Comparison of ENCODE assay signal across 22 mouse cellular contexts in genomic region chr1:194901826-194902225, GRCm38 (mm10). TPM values are rescaled to one million over a fixed set of nuclear protein-coding genes. Genes with fewer than 3 reads are reported as not detected.
DNase-seq lines count a peak whose midpoint lies in the region; ATAC-seq and TF ChIP-seq lines count a peak whose summit lies in the region.
"Had no signal": no experiment of that assay in that cellular context is flagged by ENCODE, and none has a peak within 500 bp of the region (broad histone marks: within the 10 kb centered on the region; RNA-seq: fewer than 3 reads in every experiment).

No protein-coding gene starts in this region.

- no peak overlapping the region for H3K27ac ChIP-seq in layer of hippocampus, adult 2 months
- H3K27ac ChIP-seq in forebrain, embryonic 12.5 days, result no peak overlapping the region
- H3K27ac ChIP-seq: forebrain, embryonic 10.5 days; gastrocnemius, adult 2 months; hindbrain, embryonic 12.5 days; hindbrain, embryonic 15.5 days had no signal

- TF ChIP-seq CTCF in layer of hippocampus, adult 2 months (conservative IDR thresholded peaks at IDR 0.05), result peak; percentile 30

- no peak for DNase-seq in layer of hippocampus, adult 2 months (ENCODE audit: low spot score in 2 of 2)
- no peak for DNase-seq in layer of hippocampus, postnatal 25 days (ENCODE audit: extremely low spot score in 1 of 2, low spot score in 1 of 2)
- no peak for DNase-seq in kidney, postnatal 36 days
- DNase-seq: adrenal gland, adult 2 months; adrenal gland, postnatal 14 days; cerebellum, adult 11-12 months; cerebellum, adult 8-10 months; cerebellum, postnatal 10 days; cerebellum, postnatal 36 days; forebrain, postnatal 0 days; gastrocnemius, adult 2 months; gastrocnemius, postnatal 14 days; heart, postnatal 4 days had no signal

- no peaks in the 10 kb centered on the region for H3K36me3 ChIP-seq in forebrain, embryonic 12.5 days (replicated peaks)
- H3K36me3 ChIP-seq: forebrain, embryonic 10.5 days; hindbrain, embryonic 12.5 days; hindbrain, embryonic 15.5 days had no signal

- H3K4me1 ChIP-seq in forebrain, embryonic 12.5 days, result no peaks in the 10 kb centered on the region
- H3K4me1 ChIP-seq: forebrain, embryonic 10.5 days; hindbrain, embryonic 12.5 days; hindbrain, embryonic 15.5 days had no signal

- no peak overlapping the region for H3K4me2 ChIP-seq in forebrain, embryonic 12.5 days
- H3K4me2 ChIP-seq: heart, embryonic 11.5 days; hindbrain, embryonic 12.5 days; hindbrain, embryonic 15.5 days had no signal

- no peaks in the 10 kb centered on the region for H3K27me3 ChIP-seq in forebrain, embryonic 12.5 days
- H3K27me3 ChIP-seq: hindbrain, embryonic 12.5 days; hindbrain, embryonic 15.5 days had no signal

- peak; percentile 62 for ATAC-seq in common myeloid progenitor, adult 5-6 weeks (replicated peaks; ENCODE audit: low read depth, poor library complexity, severe bottlenecking)
- ATAC-seq in megakaryocyte progenitor cell, adult 5-6 weeks (replicated peaks; ENCODE audit: poor library complexity), result peak; percentile 80
- ATAC-seq in forebrain, embryonic 12.5 days (ENCODE audit: low FRiP score), result no peak
- ATAC-seq: forebrain, embryonic 14.5 days; forebrain, postnatal 0 days; intestine, postnatal 0 days had no signal

- no peaks in the 10 kb centered on the region for H3K9me3 ChIP-seq in forebrain, embryonic 12.5 days
- H3K9me3 ChIP-seq: forebrain, embryonic 10.5 days; hindbrain, embryonic 12.5 days; hindbrain, embryonic 15.5 days had no signal

- no peak overlapping the region for H3K9ac ChIP-seq in forebrain, embryonic 12.5 days
- H3K9ac ChIP-seq: forebrain, postnatal 0 days; hindbrain, embryonic 12.5 days; hindbrain, embryonic 15.5 days had no signal

- whole genome bisulfite sequencing in forebrain, embryonic 12.5 days, result 68% methylated on average over 1 of the region's 1 CpGs

- no peak overlapping the region for H3K4me3 ChIP-seq in layer of hippocampus, adult 2 months
- H3K4me3 ChIP-seq in forebrain, embryonic 12.5 days (replicated peaks), result no peak overlapping the region
- H3K4me3 ChIP-seq: forebrain, embryonic 10.5 days; gastrocnemius, adult 2 months; hindbrain, embryonic 12.5 days; hindbrain, embryonic 15.5 days had no signal

RNA-seq across cellular contexts. Expression of gene Cd34, which starts 36.8 kb away (rescaled TPM):
- total RNA-seq in layer of hippocampus, adult 2 months (2021), result 10 to 100 TPM; 25.5 to 26.5 TPM
- total RNA-seq in layer of hippocampus, postnatal 25 days (2021), result 10 to 100 TPM; 29.8 to 35.4 TPM
- 546 and 601 TPM in 2 replicates for total RNA-seq in common myeloid progenitor, adult 5-6 weeks (2017)
- total RNA-seq in megakaryocyte progenitor cell, adult 5-6 weeks (2015), result 177 and 202 TPM in 2 replicates
- 240 and 266 TPM in 2 replicates for total RNA-seq in megakaryocyte progenitor cell, adult 5-6 weeks (2017)
- polyA plus RNA-seq in forebrain, embryonic 12.5 days (2016; fragmentation: Nextera tagmentation; extraction: Ambion mirVana), result 35.8 and 36.5 TPM in 2 replicates

Comparison
In these comparisons a context has a peak if more than half of its experiments do, and no peak if none do; other contexts are left out.
1. RNA of gene Cd34, which starts 36.8 kb away (total RNA-seq): 546 to 601 TPM in common myeloid progenitor, adult 5-6 weeks and 177 to 266 TPM in megakaryocyte progenitor cell, adult 5-6 weeks; 29.8 to 35.4 TPM in layer of hippocampus, postnatal 25 days and 25.5 to 26.5 TPM in layer of hippocampus, adult 2 months; every median in the first group is over 4 times any median in the second.